Mouse (Mus musculus) thymus, adult 18-20 months (tissue): ENCODE data around the gene Phc2.
A peak's percentile ranks its signal among the peaks of the same experiment; 100 is the strongest.

ENCODE experiments used
- DNase-seq, 2 experiments: peaks; one replicate each; pipeline ENCODE4 v3.0.0; 2022; ENCODE audit warnings: mixed read lengths in 2 of 2

Phc2 gene

DNA sequence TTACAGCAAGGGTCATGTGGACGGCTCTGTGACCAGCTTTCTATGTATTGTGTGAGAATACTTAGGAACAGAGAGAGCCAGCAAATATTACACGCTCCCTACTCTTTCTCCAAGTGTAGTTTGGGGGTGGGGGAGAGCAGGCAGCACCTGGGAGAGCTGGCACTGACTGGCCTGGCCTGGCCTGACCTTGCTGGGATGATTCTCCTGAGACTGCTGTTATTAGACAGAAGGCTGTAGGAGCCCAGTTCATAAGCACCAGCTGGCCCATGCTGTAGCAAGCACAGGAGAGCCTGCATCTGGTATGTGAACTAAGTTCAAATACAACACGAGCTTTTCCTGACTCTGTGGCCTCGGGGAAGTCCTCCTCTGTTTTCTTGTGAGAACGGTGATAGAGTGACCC, 38.7 kb downstream of the Phc2 start:
- no peak for DNase-seq

DNA sequence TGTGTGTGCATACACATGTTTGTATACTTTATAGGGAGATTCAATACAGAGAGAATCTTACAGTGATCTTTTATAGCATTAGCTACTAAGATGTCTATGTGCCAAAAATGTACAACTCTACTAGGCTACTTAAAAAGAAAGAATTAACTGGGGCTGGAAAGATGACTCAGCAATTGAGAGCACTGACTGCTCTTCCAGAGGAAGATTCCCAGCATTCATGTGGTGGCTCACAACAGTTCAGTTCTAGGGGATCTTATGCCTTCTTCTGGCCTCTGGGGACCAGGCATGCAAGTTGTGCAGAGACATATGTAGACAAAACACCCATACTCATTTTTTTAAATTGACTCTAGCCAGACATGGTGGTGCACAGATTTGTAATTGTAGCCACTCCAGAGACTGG, 39.8 kb downstream of the Phc2 start:
- no peak for DNase-seq

DNA sequence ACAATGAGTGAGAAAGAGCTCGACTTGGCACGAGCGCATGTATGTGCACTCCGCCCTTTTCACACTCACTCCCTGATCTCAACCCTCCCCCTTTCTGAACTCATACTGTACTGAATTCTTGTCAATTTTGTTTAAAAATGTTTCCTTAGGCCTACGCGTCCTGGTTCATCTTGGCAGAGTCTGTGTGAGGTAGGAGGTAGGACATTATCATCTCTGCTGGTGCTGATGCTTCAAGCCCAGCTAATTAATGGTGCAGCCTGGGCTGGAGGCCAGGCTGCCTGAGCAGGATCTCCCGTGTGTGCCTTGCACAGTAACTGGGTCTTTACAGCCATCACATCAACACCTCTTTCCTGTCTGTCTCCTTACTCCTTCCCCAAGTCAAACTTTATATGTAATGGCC, 40.6 kb downstream of the Phc2 start:
- no peak for DNase-seq

DNA sequence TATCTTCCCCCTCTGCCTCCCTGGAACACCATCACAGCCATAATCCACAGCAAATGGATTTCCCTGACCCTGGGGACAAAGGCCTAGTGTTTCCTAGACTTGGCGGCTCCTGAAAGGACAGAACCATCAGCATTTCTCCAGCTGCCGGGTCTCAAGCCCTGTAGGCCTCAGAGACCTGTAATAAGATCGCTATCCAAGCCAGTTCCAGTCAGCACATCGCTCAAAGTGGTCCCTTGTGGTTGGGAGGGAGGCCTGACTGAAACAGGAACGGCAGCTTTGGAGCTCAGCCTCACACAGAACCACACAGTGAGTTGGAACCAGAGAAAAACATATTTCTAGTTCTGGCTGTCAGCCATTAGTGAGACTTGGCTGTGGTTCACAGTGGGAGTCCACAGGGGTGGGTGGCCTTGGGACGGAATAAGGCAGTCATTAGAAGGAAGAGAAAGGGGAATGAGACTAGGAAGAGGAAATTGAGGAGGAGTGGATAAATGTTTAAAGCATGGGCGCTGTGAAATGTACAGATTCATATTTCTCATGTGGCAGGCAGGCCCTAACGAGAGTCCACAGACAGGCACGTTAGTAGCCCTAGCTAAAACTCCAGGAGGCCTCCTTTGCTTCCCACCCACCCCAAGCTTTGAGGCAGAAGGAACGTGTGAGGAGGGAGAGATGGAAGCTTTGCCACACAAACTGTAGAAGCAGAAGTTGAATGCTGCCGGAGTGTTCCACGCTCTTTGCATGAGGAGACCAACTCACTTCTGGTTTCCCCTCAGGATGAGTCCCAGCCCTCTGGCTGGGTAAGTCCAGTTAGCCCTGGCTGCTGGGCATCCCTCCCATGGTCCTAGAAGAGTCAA, 43.7 kb downstream of the Phc2 start:
- no peak for DNase-seq

DNA sequence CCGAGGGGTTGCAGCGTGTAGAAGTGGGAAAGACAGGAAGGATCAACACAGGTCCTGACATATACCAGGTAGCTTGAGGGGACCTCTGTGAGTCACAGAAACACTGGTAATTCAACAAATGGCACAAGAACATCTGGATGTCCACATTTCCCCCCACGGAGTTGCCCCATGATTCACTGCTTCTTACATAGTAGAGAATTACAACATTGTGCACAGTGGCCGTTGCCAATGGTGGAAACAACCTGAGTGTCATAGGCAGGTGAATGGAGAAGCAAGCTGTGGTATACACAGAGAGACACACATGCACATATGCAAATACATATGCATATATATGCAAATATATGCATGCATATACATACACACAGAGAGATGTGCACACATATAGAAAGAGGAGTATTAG, 45.4 kb downstream of the Phc2 start:
- DNase-seq = no peak

DNA sequence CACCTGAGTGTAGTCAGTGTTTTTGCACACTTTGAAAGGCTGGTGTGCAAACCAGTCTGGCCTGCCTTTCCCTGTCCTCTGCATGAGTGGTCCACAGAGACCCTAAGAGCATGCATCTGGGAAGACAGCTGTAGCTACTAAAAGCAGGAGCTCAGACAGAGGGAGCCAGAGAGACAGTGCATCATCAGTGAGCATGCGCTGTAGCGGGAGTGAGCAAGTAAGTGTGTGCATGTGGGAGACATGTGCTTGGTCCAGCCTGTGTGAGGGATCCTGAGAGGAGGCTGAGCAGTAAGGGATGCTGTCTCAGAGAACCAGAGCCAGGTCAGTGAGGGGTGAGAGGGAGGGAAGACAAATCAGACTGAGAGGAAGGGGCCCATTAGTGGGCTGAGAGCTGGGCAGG, 46.0 kb downstream of the Phc2 start:
- DNase-seq = no peak

DNA sequence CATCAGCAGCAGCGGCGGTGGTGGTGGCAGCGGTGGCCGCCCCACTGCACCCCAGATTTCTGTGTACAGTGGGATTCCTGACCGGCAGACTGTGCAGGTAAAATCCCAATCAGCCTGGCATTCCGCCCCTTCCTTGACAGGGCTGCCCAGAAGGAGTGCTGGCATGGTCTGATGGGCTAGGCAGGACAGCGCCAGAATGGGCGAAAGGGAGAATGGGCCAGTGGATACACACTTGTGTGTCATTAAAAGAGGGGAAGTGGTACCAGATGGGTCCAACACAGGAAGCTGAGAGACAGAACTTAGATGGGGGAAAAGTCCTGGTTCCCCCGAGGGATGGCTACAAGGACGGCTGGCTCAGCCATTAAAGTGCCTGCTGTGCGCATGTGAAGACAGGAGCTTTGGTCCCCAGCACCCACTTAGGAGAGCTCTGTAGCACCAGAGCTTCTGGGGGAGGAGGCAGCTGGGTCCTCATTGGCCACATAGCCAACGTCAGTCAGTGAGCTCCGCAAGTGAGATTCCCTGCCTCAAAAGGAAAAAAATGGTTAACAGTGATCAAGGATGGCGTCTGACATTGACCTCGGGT, 50.7 kb downstream of the Phc2 start:
- DNase-seq = no peak

DNA sequence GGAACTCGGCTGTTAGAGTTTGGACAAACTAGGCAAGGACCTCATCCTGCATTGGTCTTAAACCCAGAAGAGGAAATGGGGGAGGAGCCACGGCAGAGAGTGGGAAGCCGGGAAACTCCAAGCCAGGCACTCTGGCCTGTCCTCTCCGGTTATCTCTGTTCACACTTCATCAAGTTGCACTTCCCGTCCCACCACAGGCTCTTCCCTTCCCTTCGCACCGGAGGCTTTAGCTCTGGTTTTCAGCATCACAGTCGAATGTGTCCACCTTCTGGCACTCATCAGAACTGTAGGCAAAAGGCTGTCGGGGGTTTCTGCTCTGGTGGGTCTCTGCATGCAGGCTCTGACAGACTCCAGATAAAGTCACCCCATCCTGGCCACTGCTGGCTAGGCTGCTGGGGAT, 52.1 kb downstream of the Phc2 start:
- DNase-seq = no peak

DNA sequence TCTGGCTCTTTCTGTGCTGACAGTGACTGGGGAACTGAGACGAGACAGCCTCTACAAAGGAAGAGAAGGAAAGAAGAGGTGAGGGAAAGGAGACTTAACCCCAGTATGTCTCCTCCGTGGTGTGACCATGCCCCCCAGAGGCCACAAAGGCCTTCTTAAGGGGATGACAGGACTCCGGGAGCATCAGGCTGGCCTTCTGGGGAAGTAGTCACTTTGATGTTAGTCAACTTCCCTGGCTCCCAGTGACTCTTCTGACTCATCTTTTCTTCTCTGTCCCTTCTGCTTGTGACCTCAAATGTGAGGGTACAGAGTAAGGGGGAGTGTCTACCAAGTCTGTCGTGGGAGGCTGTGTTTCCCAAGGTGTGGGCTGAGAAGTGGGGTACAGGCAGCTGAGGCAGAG, 52.9 kb downstream of the Phc2 start:
- DNase-seq = no peak

DNA sequence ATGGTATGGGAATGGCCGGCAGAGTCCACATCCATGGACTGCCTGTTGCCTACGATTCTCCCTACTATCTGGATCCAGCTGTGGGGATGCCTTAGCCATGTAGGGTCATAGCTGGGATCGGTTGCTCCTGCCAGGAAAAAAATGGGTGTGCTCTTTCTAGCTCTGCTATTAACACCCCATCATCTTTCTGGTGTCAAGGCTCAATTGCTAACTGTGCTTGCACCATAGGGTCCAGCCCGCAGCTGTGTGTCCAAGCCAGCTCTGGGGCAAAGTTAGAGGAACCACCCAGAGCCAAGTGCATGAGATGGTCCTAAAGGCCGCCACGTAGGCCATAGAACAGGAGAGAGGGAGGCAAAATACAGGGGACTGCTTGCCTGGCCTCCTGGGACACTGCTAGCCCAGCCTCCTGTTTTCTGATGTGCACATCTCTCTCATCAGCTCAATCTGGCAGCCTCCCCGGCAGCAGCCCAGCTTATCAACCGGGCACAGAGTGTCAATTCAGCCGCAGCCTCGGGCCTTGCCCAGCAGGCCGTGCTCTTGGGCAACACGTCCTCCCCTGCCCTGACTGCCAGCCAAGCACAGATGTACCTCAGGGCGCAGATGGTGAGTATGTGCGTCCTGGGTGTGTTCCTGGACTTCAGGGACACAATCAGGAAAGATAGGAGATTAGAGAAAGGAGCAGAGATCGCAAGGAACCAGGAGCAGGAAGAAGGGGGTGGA, 54.7 kb downstream of the Phc2 start:
- DNase-seq = no peak

DNA sequence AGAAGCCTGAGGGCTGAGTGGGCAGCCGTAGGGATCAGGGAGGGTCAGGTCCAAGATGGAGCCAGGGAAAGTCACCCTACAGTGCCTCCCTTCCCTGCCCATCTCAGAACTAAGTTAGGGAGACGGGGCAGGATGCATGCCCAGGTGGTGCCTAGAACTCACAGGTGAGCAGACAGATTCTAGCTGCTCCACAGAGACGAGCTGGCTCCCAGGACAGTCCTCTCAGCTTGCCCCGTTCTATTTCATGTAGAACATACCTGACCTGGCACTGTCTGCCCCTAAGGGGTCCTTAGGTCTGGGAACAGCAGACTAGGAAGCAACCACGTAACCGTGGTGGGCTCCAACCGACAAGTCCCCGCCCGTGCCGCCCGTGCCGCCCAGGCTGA, 55.3 kb downstream of the Phc2 start:
- no peak for DNase-seq

DNA sequence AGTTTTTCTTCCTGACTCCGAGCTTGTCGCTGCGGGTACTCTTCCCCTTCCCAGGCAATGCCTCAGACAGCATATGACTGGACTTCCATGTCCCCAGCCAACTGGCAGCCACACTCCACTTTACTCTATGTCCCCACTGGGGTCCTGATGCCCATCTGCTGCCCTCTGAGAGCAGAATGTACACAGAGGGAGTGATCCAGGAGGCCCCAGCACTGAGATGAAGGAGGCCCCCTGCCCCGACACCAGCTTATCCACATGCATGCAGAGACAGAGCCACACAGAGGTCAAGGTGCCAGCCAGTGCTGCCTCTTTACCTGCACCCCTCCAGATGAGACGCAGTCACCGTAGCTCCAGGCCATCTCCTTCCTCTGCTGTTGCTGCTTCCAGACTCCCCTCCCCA, 55.8 kb downstream of the Phc2 start:
- DNase-seq = no peak

DNA sequence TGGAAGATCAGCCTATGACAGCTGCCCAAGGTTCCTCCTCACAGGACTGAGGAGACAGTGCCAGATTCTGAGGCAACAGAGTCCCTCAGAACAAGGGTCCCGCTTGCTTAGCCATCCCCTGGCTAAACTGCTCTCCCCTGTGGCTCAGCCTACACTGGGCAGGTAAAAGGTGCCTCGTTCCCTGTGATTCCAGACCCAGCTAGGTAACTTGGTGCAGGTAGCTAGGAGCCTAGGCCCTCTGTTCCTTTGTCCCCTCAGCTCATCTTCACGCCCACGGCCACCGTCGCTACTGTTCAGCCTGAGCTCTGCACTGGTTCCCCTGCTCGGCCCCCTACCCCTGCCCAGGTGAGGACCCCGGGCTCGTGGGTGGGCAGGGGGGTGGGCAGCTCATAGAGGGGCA, 56.3 kb downstream of the Phc2 start:
- no peak for DNase-seq

DNA sequence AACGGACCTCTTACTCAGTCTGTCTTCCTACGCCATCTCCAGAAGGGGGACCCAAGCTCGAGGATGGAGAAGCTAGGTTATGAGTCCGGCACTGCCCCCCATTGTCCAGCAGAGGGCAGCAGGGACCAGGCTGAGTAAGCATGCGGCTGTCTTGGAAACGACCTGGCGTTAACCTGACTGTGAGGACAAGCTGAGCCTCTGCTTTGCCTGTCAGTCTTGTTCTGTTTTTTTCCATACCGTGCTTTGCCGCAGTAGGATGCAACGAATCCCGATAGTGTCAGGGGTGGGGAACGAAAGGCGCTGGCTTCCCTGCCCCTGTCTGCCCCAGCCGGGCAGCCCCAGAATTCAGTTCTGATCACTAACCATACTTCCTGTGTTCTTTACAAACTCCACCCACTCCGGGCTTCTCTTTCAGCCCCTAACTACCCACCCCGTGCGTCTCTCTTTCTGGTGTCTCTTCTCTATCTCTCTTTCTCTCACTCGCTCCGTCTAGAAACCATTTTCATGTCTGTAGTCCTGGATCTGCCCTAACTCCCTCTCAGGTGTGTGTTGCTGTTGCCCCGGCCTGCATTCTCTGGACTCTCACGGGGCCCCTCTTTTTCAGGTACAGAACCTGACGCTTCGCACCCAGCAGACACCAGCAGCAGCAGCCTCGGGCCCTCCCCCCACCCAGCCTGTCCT, 57.1 kb downstream of the Phc2 start:
- peak; percentile 81 to 85 for DNase-seq

DNA sequence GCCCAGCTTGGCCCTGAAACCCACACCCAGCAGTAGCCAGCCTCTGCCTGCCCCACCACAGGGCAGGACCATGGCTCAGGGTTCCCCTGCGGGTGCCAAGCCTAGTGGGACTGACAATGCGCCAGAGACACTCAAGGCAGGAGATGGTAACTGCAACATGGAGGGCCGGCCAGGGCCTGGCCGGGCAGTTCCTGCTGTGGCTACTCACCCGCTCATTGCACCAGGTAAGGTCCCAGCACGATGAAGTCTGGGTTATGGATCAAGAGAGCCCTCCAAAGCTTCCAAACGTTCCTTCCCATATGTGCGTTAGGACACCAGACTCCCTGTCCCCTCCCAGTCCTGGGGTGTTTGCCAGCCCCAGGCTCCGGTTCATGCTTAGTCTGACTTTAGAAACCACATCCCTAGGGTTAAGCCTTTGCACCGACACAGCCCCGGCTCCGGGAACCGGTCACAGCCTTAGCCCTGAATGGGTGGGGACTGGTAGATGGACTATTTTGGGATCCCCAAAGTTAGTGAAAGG, 57.7 kb downstream of the Phc2 start:
- peak in 1 of 2 experiments; percentile 21 for DNase-seq

DNA sequence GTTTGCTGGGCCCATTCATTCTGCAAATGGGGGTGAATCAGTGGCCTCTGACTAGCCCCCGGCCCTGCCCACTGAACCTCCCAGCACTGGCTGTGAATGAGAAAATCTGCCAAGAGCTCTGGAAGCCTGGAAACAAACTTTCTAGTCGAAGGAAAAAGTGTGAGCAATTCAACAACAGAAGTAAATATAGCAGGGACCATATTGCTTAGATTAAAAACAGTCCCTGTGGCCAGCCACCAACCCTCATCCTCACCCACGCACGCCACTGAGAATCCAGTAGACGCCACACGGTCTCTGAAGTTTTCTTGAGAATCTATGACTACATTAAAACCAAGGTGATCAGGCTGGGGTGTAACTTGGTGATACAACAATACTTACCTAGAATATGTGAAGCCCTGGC, 58.4 kb downstream of the Phc2 start:
- DNase-seq = no peak

DNA sequence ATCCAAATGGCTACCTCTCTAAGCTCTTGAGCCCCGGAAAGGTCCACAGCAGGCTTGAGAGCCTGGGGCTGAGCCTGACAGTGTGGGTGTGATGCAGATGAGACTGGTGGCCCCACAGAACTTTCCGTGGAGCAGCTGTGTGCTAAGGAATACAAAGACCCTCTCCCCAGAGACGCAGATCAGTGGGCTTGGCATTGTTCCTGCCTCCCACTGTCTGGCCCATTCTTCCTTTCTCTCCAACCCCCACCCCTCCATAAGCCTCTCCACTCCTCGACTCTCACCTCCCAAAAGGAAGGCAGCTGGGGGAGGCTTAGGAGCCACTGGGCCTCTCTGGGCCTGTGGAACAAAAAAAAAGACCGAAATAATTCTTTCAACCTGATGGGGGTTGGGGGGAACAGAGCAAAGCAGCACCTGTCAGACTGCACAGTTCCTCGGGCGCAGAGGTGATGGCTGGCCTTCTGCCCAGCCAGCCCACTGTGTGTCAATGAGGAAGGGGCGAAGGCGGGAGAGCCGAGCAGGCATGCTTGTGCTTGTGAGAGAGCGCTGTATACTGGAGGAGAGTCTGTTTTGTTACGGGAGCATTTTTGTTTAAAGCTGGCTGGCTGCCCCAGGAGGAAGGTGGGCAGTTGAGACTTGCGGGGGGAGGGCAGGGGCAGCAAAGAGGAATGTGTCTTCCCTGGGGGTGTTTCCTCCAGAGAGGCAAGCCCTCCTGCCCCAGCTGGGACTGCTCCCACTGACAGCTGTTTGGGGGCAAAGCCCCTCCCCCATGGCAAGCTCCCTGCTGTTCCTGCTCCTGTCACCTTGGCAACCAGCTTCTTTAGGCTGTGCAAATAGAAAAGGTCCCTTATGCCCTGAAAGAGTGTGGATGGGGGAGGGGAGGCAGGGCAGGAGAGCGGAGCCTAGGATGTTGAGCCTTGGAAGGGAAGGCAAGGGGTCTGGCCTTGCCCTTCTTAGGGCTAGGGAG, 61.0 kb downstream of the Phc2 start:
- peak; percentile 43 to 50 for DNase-seq

DNA sequence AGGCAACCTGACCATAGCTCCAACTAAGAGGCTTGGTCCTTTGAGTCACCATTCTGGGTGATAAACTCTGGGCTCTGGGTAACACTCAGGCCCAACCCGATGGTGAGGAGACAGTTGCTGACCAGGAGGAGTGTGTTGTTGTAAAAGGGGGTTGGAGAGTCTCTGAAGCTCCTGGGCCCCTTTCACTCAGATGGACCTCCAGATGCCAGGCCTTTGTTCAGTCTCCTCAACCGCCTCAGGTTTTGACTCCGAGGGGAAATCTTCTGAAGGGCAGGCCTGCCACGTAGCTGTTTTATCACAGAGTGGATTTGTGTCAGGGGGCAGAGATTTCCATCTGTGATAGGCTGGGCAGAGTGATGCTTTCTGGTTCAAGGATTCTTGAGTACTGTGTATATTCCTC, 61.8 kb downstream of the Phc2 start:
- no peak for DNase-seq

DNA sequence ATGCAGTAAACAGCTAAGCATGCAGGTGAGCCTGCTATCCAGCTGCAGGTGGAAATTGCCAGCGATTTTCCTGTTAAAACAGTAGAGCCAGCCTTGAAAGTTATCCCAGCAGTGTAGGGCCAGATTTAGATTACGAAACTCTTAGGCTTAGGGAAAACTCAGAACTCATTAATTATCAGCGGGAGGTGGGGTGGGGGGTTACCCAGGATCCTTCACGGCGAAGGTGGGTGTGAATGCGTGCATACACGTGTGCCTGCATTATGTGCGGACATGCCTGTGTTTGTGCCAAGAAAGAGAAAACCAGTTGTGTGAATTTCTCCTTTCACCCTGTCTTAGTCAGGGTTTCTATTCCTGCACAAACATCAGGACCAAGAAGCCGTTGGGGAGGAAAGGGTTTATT, 62.2 kb downstream of the Phc2 start:
- DNase-seq = no peak

DNA sequence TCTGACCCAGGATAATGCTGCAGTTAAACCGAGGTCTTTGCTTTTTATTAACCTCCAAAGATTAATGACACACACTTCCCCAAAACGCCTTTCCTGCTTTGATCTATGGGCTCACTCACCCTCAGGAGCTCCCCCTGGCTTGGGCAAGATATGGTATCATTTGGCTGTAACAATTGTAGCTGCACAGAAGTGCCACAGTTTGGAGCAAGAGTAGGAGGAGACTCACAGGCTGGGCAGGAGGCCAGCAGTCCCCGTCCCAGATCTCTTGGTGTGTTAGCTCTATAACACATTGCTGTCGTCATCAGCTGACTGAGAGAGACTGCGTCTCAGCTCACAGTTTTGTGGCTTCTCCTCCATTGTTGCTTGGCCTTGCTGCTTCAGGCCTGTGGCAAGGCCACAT, 65.6 kb downstream of the Phc2 start:
- DNase-seq = no peak

DNA sequence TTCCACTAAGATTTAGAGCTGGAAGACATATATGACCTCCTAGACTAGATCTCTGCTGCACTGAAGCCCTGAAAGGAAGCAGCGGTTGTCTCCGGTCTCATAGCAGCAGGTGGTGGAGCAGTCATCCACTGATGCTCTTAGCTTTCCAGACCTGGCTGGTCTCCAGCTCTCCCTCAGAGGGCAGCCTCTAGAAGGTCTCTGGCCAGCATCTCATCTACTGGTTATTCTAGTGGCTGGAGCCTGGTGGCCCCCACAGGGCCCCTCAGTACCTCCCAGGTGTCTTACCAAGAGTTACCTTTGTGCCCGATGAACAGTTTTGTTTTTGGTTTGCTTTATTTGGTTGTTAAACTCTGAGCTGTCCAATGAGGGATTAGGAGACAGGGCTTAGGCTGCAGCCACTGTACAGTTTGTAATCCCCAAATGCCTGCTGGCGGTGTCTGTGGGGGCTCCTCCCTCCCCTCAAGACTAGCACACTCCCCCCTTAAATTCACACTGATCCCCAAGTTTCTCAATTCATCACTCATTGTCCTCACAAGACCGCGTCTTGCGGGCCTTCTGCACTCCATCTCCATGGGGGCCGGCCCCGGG, 66.7 kb downstream of the Phc2 start:
- DNase-seq = no peak

DNA sequence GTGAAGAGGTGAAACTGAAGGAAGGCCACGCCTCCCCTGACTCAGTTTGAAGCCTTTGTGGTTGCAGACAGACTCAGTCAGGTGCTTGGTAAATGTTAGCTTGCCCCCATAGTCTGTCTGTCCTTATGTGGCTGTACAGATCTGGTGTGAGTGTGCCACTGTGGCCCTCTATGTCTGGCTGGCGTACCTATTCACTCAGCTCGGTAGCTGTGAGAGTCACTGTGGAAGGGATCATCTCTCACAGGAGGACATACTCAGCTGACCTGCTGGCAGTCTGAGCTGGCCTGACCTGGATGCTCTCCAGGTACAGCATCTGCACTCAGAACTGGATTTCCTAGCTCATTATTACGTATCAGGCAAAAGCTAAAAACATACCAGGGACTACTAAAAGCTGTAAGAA, 67.3 kb downstream of the Phc2 start:
- no peak for DNase-seq
